In the genomic region with DNA sequence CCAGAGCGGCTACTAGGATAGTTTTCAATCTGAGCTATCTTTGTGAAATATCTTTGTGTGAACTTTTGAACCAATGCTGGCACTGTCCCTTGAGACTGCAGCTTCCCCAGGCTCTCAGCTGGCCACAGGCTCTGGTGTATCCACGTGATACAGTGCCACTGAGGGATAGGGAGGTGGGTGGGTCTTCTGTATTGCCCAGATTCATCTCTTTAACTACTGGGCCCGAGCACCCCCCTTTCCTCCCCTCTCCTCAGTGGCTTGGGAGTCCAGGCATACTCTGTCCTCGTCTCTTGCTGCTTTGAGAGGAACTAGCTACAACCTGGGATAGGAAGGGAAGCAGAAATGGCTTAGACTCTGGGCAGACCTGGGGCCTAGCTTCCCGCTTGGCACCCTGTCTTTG, we compare ENCODE assay signal across 15 mouse cellular contexts. TPM values are rescaled to one million over a fixed set of nuclear protein-coding genes. Genes with fewer than 3 reads are reported as not detected.
DNase-seq lines count a peak whose midpoint lies in the region; ATAC-seq lines count a peak whose summit lies in the region.
"Had no signal": no experiment of that assay in that cellular context is flagged by ENCODE, and none has a peak within 500 bp of the region (broad histone marks: within the 10 kb centered on the region; RNA-seq: fewer than 3 reads in every experiment).

No protein-coding gene starts in this region.

- peaks cover 19% of the 10 kb centered on the region; the same call in 1 of the 2 replicates for H3K36me3 ChIP-seq in embryonic facial prominence, embryonic 12.5 days
- H3K36me3 ChIP-seq in embryonic facial prominence, embryonic 10.5 days (replicated peaks): peaks cover 77% of the 10 kb centered on the region
- H3K36me3 ChIP-seq in heart, embryonic 15.5 days: no peaks in the 10 kb centered on the region
- 0 out of 2 replicates have a peak, but pooled peaks cover 4% of the 10 kb centered on the region for H3K36me3 ChIP-seq in limb, embryonic 15.5 days

- H3K4me1 ChIP-seq in embryonic facial prominence, embryonic 12.5 days: peaks cover 74% of the 10 kb centered on the region
- H3K4me1 ChIP-seq in embryonic facial prominence, embryonic 10.5 days: peaks cover 91% of the 10 kb centered on the region
- peaks cover 91% of the 10 kb centered on the region for H3K4me1 ChIP-seq in heart, embryonic 15.5 days (replicated peaks)
- H3K4me1 ChIP-seq in limb, embryonic 15.5 days: peaks cover 82% of the 10 kb centered on the region

- ATAC-seq in embryonic facial prominence, embryonic 12.5 days (ENCODE audit: insufficient number of reproducible peaks, insufficient read depth, low FRiP score, low TSS enrichment): no peak
- no peak for ATAC-seq in heart, embryonic 15.5 days (replicated peaks; ENCODE audit: insufficient number of reproducible peaks, insufficient read depth, low FRiP score, low read depth)
- ATAC-seq in limb, embryonic 15.5 days (ENCODE audit: insufficient number of reproducible peaks, low FRiP score, low TSS enrichment, low read depth): no peak
- no peak for ATAC-seq in cerebellum, adult (ENCODE audit: insufficient number of reproducible peaks, low FRiP score, low TSS enrichment)
- ATAC-seq: inflammation-experienced regulatory T-cells, adult 6 months had no signal

- 63% methylated on average over 5 of the region's 5 CpGs for WGBS in embryonic facial prominence, embryonic 12.5 days
- WGBS in embryonic facial prominence, embryonic 10.5 days: 75% methylated on average over 5 of the region's 5 CpGs
- 59% methylated on average over 5 of the region's 5 CpGs for WGBS in heart, embryonic 15.5 days
- 69% methylated on average over 5 of the region's 5 CpGs for WGBS in limb, embryonic 15.5 days

- 0 out of 2 replicates have a peak overlapping the region, but pooled peaks have one; percentile 43 for H3K4me2 ChIP-seq in embryonic facial prominence, embryonic 12.5 days (replicated peaks)
- no peak overlapping the region for H3K4me2 ChIP-seq in heart, embryonic 15.5 days
- no peak overlapping the region for H3K4me2 ChIP-seq in limb, embryonic 15.5 days

- no peaks in the 10 kb centered on the region for H3K9me3 ChIP-seq in embryonic facial prominence, embryonic 12.5 days
- H3K9me3 ChIP-seq in embryonic facial prominence, embryonic 10.5 days: no peaks in the 10 kb centered on the region
- no peaks in the 10 kb centered on the region for H3K9me3 ChIP-seq in heart, embryonic 15.5 days (replicated peaks)
- H3K9me3 ChIP-seq in limb, embryonic 15.5 days: no peaks in the 10 kb centered on the region

- intact Hi-C loops in heart, postnatal 10 days (cut with DNase I): no loop called here

- no peaks in the 10 kb centered on the region for H3K27me3 ChIP-seq in embryonic facial prominence, embryonic 12.5 days
- H3K27me3 ChIP-seq in embryonic facial prominence, embryonic 10.5 days (replicated peaks; ENCODE audit: low read depth, poor library complexity, severe bottlenecking): no peaks in the 10 kb centered on the region
- H3K27me3 ChIP-seq in heart, embryonic 15.5 days: no peaks in the 10 kb centered on the region
- no peaks in the 10 kb centered on the region for H3K27me3 ChIP-seq in limb, embryonic 15.5 days
- H3K27me3 ChIP-seq: CH12.LX had no signal

- H3K4me3 ChIP-seq in embryonic facial prominence, embryonic 12.5 days: no peak overlapping the region
- H3K4me3 ChIP-seq in embryonic facial prominence, embryonic 10.5 days: no peak overlapping the region
- no peak overlapping the region for H3K4me3 ChIP-seq in heart, embryonic 15.5 days
- no peak overlapping the region for H3K4me3 ChIP-seq in limb, embryonic 15.5 days

- H3K9ac ChIP-seq in embryonic facial prominence, embryonic 12.5 days: no peak overlapping the region
- no peak overlapping the region for H3K9ac ChIP-seq in heart, embryonic 15.5 days
- no peak overlapping the region for H3K9ac ChIP-seq in limb, embryonic 15.5 days

- no peak for DNase-seq in embryonic facial prominence, embryonic 10.5 days (ENCODE audit: low spot score)
- DNase-seq in heart, postnatal 10 days: no peak
- peak; percentile 69 for DNase-seq in Muller cell, postnatal 12 days (ENCODE audit: inconsistent ontology term)
- no peak for DNase-seq in thymus, postnatal 0 days (ENCODE audit: low spot score)
- DNase-seq: cerebellum, adult 11 months; lung, postnatal 36 days; right cerebral cortex, postnatal 25 days; thymus, adult 18-20 months had no signal

- peak overlapping the region; percentile 98 for H3K27ac ChIP-seq in embryonic facial prominence, embryonic 12.5 days
- H3K27ac ChIP-seq in embryonic facial prominence, embryonic 10.5 days (replicated peaks): no peak overlapping the region; the same call in 1 of the 2 replicates
- peak overlapping the region; percentile 59; the same call in 1 of the 2 replicates for H3K27ac ChIP-seq in heart, embryonic 15.5 days
- H3K27ac ChIP-seq in limb, embryonic 15.5 days: peak overlapping the region; percentile 90
- H3K27ac ChIP-seq: kidney, postnatal 0 days had no signal

RNA-seq across cellular contexts. Expression of a gene that starts 9.0 kb away (rescaled TPM):
- polyA plus RNA-seq in embryonic facial prominence, embryonic 12.5 days (2016; fragmentation: Nextera tagmentation; extraction: Ambion mirVana): 896 and 941 TPM in 2 replicates
- 864 and 874 TPM in 2 replicates for polyA plus RNA-seq in embryonic facial prominence, embryonic 10.5 days (2016; fragmentation: Nextera tagmentation; extraction: Ambion mirVana)
- 341 and 401 TPM in 2 replicates for polyA plus RNA-seq in heart, embryonic 15.5 days (2015; fragmentation: Nextera tagmentation; extraction: Ambion mirVana)
- total RNA-seq in heart, postnatal 10 days (2021): 100 to 1,000 TPM; 115 to 117 TPM
- 720 and 793 TPM in 2 replicates for polyA plus RNA-seq in limb, embryonic 15.5 days (2015; fragmentation: Nextera tagmentation; extraction: Ambion mirVana)
- polyA plus RNA-seq in thymus, postnatal 0 days (2015; fragmentation: Nextera tagmentation; extraction: Ambion mirVana): 435 and 448 TPM in 2 replicates
